ENCODE assay signal across 24 mouse cellular contexts in genomic region chr16:32750242-32751127, GRCm38 (mm10). TPM values are rescaled to one million over a fixed set of nuclear protein-coding genes. Genes with fewer than 3 reads are reported as not detected.
"Had no signal": no experiment of that assay in that cellular context is flagged by ENCODE, and none has a peak within 500 bp of the region (broad histone marks: within the 10 kb centered on the region; RNA-seq: fewer than 3 reads in every experiment).

No protein-coding gene starts in this region.

- ATAC-seq: liver, embryonic 12.5 days had no signal

- DNase-seq: kidney, adult 8-10 months; kidney, postnatal 36 days; layer of hippocampus, adult 9-11 months; layer of hippocampus, postnatal 36 days; lung, embryonic 14.5 days; lung, postnatal 10 days; lung, postnatal 4 days; midbrain, embryonic 14.5 days; thymus, postnatal 4 days had no signal

RNA-seq across cellular contexts. Expression of gene Muc4, which starts 14.8 kb away (rescaled TPM):
- total RNA-seq: layer of hippocampus, adult 18-20 months; layer of hippocampus, postnatal 36 days; left cerebral cortex, postnatal 25 days; megakaryocyte, adult 5-6 weeks; monocyte, adult 5-6 weeks had no signal
- polyA plus RNA-seq: limb, embryonic 11.5 days; limb, embryonic 15.5 days had no signal

RNA-seq across cellular contexts. Expression of gene Muc20, which starts 46.8 kb away (rescaled TPM):
- total RNA-seq: layer of hippocampus, adult 18-20 months; layer of hippocampus, postnatal 36 days; left cerebral cortex, adult 8-10 months; left cerebral cortex, postnatal 25 days; monocyte, adult 5-6 weeks had no signal
- polyA plus RNA-seq: limb, embryonic 11.5 days; limb, embryonic 15.5 days; liver, embryonic 12.5 days; liver, embryonic 16.5 days; lung, embryonic 14.5 days; midbrain, embryonic 10.5 days; midbrain, embryonic 14.5 days; neural tube, embryonic 11.5 days; neural tube, embryonic 15.5 days; spleen, adult 2 months had no signal

RNA-seq across cellular contexts. Expression of gene Smbd1, which starts 59.8 kb away (rescaled TPM):
- total RNA-seq: layer of hippocampus, adult 18-20 months; layer of hippocampus, postnatal 36 days; left cerebral cortex, adult 8-10 months; left cerebral cortex, postnatal 25 days; megakaryocyte, adult 5-6 weeks; monocyte, adult 5-6 weeks had no signal
- polyA plus RNA-seq: kidney, embryonic 16.5 days; limb, embryonic 11.5 days; limb, embryonic 15.5 days; liver, embryonic 12.5 days; liver, embryonic 16.5 days; lung, embryonic 14.5 days; midbrain, embryonic 10.5 days; midbrain, embryonic 14.5 days; neural tube, embryonic 11.5 days; neural tube, embryonic 15.5 days; spleen, adult 2 months; testis, adult 2 months had no signal
